Mouse (Mus musculus) liver, embryonic 14.5 days (tissue): Measurements from ENCODE around the gene Necab2.

Experiments
- CTCF ChIP-seq: IDR thresholded peaks from 2 replicates; pipeline ENCODE4 v1.5.1; 2016; ENCODE audit warnings: antibody characterized with exemption, low read depth, control low read depth
- EP300 ChIP-seq: IDR thresholded peaks from 2 replicates; pipeline ENCODE4 v1.6.1; 2016; ENCODE audit warnings: antibody characterized with exemption, low read depth

- no peak for TF ChIP-seq EP300
- TF ChIP-seq CTCF, result no peak
These were observed 4.6 kb downstream of the Necab2 start for GRCm38 (mm10) chr8:119451131-119451530.
